Mouse (Mus musculus): Measurements from ENCODE around the gene Ctla4. TPM values are rescaled to one million over a fixed set of nuclear protein-coding genes. Genes with fewer than 3 reads are reported as not detected.

Ctla4 gene
- not detected for total RNA-seq (2021)
- long read RNA-seq, experiment 1, result 0 reads
- long read RNA-seq, experiment 2, result 0 reads

DNA sequence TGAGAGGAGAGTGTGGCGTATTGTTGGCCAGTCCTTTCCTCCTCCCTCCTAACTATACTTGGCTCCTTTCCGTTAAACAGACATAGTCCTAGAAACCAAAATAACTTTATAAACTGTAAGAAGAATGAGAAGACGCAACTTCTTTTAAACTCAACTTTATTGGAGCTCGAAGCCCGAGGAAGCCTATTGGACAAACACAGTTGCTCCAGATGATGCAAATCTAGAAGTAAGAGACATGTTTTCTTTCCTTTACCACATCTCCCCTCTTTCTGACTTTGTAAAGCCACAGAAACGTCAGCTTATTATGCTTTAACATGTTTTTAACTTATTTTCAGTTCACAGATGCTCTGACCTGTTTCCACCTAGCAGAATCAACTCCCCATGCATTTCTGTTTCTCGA lies at the start of gene Ctla4:
Ctla4 (plus strand) TSS at position 20 of the 400 bp plus-strand sequence.
- TF ChIP-seq CTCF (IDR thresholded peaks at IDR 0.05), result no peak
- no peak within 1 kb of the TSS for H3K27ac ChIP-seq
- intact Hi-C loops (cut with DNase I), result no loop called here

GRCm38 (mm10) chr1:60839161-60839560 lies 47.6 kb upstream of the Ctla4 start:
- no peak for TF ChIP-seq CTCF (IDR thresholded peaks at IDR 0.05)
- no peak overlapping the region for H3K4me3 ChIP-seq
- no peak overlapping the region for H3K27ac ChIP-seq
- no peak for DNase-seq (ENCODE audit: extremely low spot score in 1 of 2, low spot score in 2 of 2)
- intact Hi-C loops (cut with DNase I), result no loop called here

More for the DNA sequence above, at the start of gene Ctla4:
- no peak for DNase-seq (ENCODE audit: extremely low spot score in 1 of 2, low spot score in 2 of 2)
- H3K4me3 ChIP-seq, result no peak within 1 kb of the TSS

- no peak for DNase-seq (ENCODE audit: extremely low spot score in 1 of 2, low spot score in 2 of 2)
- intact Hi-C loops (cut with DNase I), result loop anchor here (1.0 to 10.0 kb wide), 7 partner anchors 21 to 438 kb away; partner anchors contain the start of genes Abi2 and Raph1
- Histone ChIP-seq H3K4me3 (no peak overlapping the region), H3K27ac (peak overlapping the region; percentile 88)
- TF ChIP-seq CTCF (IDR thresholded peaks at IDR 0.05), result no peak
These were observed 41.3 kb upstream of the Ctla4 start for GRCm38 (mm10) chr1:60845318-60846060.

DNA sequence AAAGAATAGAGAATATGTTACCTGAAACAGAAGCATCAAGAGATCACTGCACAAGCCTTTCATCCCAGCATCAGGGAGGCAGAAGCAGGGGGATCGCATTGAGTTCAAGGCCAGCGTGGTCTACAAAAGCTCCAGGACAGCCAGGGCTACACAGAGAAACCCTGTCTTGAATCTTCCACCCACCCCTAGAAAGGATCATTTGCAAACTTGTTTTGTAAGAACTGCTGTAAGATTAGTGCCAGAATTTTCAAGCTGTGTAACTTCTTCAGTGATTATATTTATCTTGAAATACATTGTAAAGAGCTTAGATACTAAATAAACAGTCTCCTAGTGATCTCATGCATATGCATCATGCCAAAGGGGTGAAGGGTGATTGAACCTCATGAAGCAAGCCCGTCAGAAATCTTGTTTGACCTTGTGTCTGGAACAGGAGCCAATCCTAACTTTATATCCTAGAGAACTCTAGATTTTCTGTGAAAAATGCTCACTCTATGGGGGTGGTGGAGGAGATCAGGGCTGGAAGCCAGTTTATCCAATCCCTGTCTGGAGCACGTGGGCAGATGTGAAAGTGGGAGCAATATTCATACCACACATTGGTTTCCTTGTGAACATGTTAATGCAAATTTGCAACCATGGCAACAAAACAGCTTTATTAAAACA lies 40.1 kb upstream of the Ctla4 start:
- intact Hi-C loops (cut with DNase I), result loop anchor here (2.0 to 10.0 kb wide), 6 partner anchors 50 to 439 kb away; partner anchors contain the start of genes Abi2 and Raph1
- no peak overlapping the region for H3K4me3 ChIP-seq
- H3K27ac ChIP-seq, result peak overlapping the region; percentile 88
- DNase-seq (ENCODE audit: extremely low spot score in 1 of 2, low spot score in 2 of 2), result peak; percentile 45 to 60
- TF ChIP-seq CTCF (IDR thresholded peaks at IDR 0.05), result no peak

DNA sequence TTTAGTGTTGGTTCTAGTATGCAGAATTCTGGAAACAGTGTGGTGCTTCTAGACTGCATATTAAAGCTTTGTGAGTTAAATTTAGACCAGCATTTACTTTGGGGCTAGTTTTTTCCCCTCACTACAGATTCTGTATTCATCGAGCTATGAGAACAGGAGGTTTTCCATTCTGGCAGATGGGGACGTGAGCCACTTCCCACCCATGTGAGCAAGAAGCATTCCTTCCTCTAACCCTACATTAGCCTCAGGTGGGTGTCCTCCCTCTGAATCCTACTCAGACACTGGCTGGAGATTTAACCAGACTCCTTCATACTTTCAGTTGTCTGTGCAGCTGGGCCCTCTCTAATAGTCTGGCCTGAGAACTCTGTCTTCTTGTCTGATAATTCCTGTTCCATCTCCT lies 37.7 kb upstream of the Ctla4 start:
- Histone ChIP-seq H3K4me3 (no peak overlapping the region), H3K27ac (peak overlapping the region; percentile 26; the same call in 1 of the 2 replicates)
- intact Hi-C loops (cut with DNase I), result loop anchor here (5.0 to 10.0 kb wide), 4 partner anchors 114 to 442 kb away; partner anchors contain the start of gene Abi2
- DNase-seq (ENCODE audit: extremely low spot score in 1 of 2, low spot score in 2 of 2), result peak in 1 of 2 experiments; percentile 25
- no peak for TF ChIP-seq CTCF (IDR thresholded peaks at IDR 0.05)

DNA sequence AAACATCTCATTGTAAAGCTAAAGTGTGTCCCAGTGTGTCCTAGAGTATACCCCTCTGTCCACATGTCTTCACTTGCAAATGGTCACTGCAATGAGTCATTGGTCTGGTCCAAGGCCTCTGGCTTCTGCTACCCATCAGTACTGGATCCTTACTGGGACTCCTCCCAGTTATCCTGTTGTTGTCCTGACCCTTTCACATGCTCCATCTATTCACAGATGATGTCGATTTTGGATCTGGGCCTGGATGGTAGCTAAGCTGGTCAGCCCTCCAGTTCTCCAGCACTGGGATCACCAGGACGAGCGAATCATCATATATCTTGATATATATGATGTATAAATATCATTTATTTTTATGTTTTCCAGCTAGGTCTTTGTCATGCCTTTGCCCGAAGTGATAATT lies 37.0 kb upstream of the Ctla4 start:
- intact Hi-C loops (cut with DNase I), result loop anchor here (5.0 to 10.0 kb wide), 4 partner anchors 115 to 443 kb away; partner anchors contain the start of gene Abi2
- Histone ChIP-seq H3K27ac (peak overlapping the region; percentile 37; the same call in 1 of the 2 replicates), H3K4me3 (no peak overlapping the region)
- DNase-seq (ENCODE audit: extremely low spot score in 1 of 2, low spot score in 2 of 2), result no peak
- no peak for TF ChIP-seq CTCF (IDR thresholded peaks at IDR 0.05)

DNA sequence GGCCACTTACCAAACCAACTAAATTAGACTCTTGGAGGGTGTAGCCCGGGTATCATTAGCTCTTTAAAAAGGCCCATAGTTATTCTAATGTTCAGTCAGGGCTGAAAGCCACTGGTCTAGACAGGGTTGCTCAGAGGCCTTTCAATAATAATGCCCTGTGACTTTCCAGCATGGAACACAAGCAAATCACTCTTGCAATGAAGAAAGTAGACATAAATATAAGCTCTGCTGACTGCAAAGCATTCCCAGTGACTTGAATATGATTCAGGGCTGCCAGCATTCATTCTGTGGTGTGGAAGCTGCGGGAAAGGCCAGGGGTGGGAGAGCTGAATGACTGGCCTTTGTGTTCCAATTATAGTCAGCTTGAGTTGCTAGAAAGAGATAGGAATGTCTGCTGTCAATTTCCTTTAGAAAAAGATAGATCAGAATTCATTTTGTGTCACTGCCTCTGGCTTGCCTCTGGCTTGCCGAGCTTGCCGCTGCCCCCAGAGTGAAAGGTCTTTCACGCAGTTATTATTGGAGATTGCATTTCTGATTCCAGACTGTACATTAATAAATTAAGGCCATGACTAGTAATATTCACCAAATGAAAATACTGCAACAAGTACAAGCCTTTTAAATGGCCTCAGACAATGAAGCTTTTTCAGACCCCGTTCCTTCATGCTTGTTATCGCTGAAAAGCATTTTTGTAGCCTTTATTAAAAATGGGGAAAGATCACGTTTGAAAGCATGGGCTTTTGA lies 35.6 kb upstream of the Ctla4 start:
- DNase-seq (ENCODE audit: extremely low spot score in 1 of 2, low spot score in 2 of 2), result no peak
- no peak for TF ChIP-seq CTCF (IDR thresholded peaks at IDR 0.05)
- Histone ChIP-seq H3K27ac (no peak overlapping the region), H3K4me3 (no peak overlapping the region)
- intact Hi-C loops (cut with DNase I), result no loop called here

GRCm38 (mm10) chr1:60852075-60852769 lies 34.6 kb upstream of the Ctla4 start:
- no peak overlapping the region for H3K27ac ChIP-seq
- intact Hi-C loops (cut with DNase I), result no loop called here
- TF ChIP-seq CTCF (IDR thresholded peaks at IDR 0.05), result no peak
- no peak for DNase-seq (ENCODE audit: extremely low spot score in 1 of 2, low spot score in 2 of 2)
- no peak overlapping the region for H3K4me3 ChIP-seq

- no peak for TF ChIP-seq CTCF (IDR thresholded peaks at IDR 0.05)
- H3K27ac ChIP-seq, result no peak overlapping the region
- H3K4me3 ChIP-seq, result no peak overlapping the region
- DNase-seq (ENCODE audit: extremely low spot score in 1 of 2, low spot score in 2 of 2), result no peak
- intact Hi-C loops (cut with DNase I), result no loop called here
These were observed 34.0 kb upstream of the Ctla4 start for GRCm38 (mm10) chr1:60852770-60853147.

- no peak for DNase-seq (ENCODE audit: extremely low spot score in 1 of 2, low spot score in 2 of 2)
- no peak for TF ChIP-seq CTCF (IDR thresholded peaks at IDR 0.05)
- intact Hi-C loops (cut with DNase I), result no loop called here
- Histone ChIP-seq H3K4me3 (no peak overlapping the region), H3K27ac (no peak overlapping the region)
These were observed 33.4 kb upstream of the Ctla4 start for GRCm38 (mm10) chr1:60853330-60853956.

GRCm38 (mm10) chr1:60853991-60854390 lies 32.8 kb upstream of the Ctla4 start:
- H3K4me3 ChIP-seq, result no peak overlapping the region
- no peak overlapping the region for H3K27ac ChIP-seq
- intact Hi-C loops (cut with DNase I), result no loop called here
- DNase-seq (ENCODE audit: extremely low spot score in 1 of 2, low spot score in 2 of 2), result no peak
- TF ChIP-seq CTCF (IDR thresholded peaks at IDR 0.05), result no peak
